Mouse (Mus musculus) adrenal gland (tissue): ENCODE measurements around the gene Iqsec1.

Experiments
- intact Hi-C: fragments of 180-260 bp; cut with DNase I; formaldehyde crosslinking; loops from one replicate; pipeline ENCODE4 v1.15.1; 2025

Iqsec1 gene

DNA sequence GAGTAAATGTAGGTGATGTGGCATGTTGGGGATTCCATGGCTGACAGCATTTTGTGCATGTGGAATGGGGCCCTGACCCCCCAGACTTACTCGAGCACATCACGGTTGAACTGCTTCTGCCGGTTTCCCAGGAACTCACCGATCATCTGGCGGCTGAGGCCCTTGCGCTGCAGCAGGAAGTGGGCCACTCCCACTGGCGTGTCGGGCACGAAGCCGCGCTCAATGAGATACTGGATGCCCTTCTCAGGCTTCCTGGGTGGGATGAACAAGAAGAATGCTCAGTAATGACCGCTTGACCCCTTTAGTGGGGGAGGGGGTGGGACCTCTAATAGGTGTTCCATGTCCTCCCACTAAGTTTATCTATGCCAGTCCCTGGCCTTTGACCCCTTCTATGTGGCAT, 308.1 kb downstream of the Iqsec1 start:
- intact Hi-C loops: no loop called here

DNA sequence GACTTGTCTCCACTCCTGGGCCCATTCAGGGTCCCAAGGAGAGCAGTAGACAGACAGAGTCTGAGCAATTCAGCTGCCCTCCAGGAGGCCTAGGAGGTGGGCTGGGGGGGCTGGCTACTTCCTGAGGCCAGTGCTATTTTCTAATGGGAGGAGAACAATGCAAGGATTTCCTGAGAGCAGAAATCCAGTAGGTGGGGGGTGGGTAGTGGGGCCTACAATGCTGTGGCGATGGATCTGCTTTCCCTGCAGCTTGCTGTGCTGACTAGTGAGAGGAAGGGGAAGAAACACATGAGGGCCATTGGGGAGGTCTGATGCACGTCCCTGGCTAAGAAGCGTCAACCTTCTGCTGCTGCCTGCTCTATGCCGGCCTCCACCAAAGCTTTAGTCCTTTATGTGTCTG, 309.7 kb downstream of the Iqsec1 start:
- intact Hi-C loops: no loop called here

DNA sequence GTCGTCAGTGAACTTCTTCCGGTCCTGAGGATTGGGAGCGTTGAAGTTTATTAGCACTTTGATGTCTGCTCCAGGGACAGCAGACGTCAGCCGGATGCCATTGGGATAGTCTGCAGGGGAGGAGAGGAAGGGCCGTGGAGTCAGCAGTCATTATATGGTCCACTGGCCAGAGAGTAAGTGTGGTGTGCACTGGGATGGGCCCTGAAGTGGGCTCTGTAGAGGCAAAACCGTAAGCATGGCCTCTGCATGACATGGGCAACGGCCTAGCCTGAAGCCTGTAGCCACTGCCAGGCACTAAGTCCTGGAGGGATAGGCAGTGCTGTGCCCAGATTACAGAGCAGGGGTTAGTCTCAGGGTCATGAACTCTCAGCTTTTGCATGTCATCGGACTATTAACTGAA, 319.8 kb downstream of the Iqsec1 start:
- intact Hi-C loops: no loop called here

DNA sequence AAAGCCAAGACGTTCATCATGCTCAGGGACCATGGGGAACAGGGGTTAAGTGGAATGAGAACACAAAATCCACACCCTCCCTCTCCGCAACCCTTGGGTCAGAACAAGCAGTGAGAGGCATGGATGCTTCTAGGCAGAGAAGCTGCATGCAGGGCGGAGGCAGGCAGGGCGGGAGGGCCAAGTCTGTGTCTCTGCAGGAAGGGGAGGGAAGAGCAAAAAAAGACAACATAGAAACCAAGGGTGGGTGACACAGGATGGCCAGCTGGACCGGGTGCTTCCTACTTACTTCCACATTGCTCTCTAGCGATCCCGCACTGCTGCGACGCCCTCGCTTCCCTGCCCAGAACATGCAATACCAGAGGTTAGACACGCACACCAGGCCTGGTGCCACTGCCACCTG, 324.7 kb downstream of the Iqsec1 start:
- intact Hi-C loops: no loop called here

DNA sequence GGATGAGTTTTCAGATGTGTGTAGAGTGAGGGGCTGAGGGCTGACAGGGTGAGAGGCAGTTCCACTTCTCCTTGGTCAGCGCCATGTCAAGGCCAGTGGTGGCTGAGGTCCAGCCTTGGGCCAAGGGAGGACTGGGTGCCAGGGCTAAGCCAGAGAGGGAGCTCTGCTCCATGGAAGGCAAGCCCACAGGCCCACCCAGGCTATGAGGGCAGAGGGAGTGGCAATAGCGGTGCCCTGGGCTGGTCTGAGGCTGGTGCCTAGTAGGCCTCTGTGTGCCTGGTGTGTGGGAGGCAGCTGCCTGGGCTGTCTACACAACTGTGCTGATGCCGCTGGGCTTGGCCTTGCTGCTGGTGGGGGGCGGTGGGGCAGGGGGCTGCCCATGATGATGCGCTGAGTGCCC, 326.3 kb downstream of the Iqsec1 start:
- intact Hi-C loops: no loop called here

DNA sequence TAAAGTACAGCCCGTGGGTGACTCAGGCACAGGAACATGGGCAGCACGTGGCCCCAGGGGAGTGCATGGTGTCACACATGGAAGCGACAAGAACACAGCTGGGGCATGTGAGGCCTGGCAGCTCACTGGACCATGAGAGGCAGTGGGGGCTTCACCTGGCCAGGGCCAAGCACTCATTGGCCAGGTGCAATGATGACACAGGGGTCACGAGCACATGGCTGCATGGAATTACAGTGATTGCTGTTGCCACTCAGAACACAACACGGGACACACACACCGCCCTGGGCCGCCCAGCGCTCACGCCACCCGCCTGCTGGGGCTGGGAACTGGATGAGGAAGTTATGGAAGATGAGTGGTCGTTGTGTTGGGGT, 327.5 kb downstream of the Iqsec1 start:
- intact Hi-C loops: no loop called here

DNA sequence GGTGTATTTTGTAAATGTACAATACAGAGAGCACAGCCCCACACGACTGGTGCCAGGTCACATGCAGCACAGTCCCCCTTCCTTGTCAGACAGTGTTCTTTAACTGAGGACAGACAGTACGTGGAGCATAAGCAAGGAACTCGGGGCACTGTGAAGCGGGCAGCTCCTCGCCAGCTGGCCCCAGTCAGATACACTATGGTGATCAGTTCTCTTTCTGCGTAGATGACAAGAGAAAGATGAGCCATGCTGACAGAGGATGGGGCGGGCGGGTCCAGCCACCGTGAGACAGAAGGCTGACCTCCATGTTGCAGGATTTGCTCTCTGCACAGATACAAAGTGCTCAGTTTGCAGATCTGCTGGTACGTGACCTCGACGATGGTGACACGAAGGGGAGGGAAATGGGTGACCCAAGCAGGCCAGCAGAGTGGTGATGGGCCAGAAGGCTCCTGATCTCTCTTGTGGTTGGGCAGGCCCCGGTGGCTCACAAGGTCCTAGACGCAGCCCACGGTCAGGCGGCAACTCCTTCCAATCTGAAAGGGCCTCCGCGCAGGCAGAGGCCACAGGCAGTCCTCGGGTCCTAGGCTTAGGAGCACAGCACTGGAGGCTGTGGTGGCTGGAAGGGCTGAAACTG, 328.0 kb downstream of the Iqsec1 start:
- intact Hi-C loops: no loop called here

DNA sequence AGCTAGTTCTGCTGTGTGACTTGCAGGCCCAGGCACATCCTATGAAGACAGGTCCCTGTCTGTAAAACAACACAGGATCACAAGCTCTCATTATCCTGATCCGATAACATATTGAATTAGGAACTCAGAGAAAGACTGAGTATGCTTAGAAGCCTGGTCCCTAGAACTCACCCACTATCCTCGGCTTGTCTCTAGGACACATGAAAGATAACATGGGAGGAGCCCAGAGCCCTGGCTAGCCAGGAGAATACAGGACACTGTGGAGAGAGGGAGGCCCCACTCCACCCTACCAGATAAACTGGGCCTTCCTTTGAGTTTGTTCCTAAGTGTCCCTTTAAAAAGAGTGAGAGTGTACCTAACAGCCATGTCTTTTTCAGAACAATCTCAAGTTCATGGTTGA, 328.6 kb downstream of the Iqsec1 start:
- intact Hi-C loops: loop anchor here (10.0 kb wide), 1 partner anchor 155 kb away; no protein-coding TSS in a partner anchor

DNA sequence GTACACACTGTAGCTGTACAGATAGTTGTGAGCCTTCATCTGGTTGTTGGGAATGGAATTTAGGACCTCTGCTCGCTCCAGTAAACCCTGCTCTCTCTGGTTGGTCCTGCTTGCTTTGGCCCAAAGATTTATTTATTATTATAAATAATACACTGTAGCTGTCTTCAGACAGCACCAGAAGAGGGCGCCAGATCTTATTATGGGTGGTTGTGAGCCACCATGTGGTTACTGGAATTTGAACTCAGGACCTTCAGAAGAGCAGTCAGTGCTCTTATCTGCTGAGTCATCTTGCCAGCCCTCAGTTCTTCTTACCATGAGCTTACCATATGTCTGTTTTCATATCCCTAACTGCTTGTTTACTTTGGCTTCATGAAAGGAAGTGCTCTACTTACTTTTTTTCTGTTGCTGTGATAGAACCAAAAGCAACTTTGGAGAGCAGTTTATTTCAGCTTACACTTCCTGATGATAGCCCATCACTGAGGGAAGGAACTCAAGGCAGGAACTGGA, 332.1 kb downstream of the Iqsec1 start:
- intact Hi-C loops: loop anchor here (10.0 kb wide), 1 partner anchor 158 kb away; no protein-coding TSS in a partner anchor

DNA sequence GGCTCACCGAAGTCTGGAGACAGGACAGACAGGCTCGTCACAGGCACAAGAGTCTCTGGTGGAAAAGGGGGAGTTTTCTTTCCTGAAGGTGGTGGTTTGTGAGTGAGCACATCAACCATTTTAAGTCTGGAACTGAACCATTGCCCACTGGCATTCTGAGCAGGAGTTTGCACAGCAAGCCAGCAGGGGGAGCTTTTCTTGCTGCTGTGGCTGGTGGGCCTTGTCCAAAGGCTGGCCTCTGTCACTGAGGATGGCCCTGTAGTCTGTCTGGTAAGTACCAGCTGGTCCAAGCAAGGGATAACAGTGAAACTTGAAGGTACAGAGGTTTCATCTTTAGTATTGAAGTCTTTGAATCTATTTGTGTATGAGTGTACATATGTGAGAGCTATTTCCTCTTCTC, 334.7 kb downstream of the Iqsec1 start:
- intact Hi-C loops: loop anchor here (2.0 to 10.0 kb wide), 3 partner anchors 46 to 161 kb away; no protein-coding TSS in a partner anchor

DNA sequence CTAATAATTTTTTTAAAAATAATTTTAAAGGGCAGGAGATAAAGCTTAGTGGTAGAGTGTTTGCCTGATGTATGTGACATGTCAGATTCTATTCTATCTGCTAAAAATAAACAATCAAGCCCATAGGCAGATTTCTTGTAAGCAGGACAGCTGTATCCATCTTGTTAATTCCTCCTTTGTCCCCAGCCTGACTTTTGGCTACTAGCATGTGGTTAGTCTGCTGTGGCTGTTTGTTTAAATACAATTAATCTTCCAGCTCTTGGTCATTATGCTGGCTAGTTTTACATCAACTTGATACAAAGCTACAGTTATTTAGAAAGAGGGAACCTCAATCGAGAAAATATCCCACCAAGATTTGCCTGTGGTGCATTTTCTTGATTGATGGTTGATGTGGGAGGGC, 337.9 kb downstream of the Iqsec1 start:
- intact Hi-C loops: loop anchor here (5.0 to 10.0 kb wide), 2 partner anchors 43 to 164 kb away; no protein-coding TSS in a partner anchor

DNA sequence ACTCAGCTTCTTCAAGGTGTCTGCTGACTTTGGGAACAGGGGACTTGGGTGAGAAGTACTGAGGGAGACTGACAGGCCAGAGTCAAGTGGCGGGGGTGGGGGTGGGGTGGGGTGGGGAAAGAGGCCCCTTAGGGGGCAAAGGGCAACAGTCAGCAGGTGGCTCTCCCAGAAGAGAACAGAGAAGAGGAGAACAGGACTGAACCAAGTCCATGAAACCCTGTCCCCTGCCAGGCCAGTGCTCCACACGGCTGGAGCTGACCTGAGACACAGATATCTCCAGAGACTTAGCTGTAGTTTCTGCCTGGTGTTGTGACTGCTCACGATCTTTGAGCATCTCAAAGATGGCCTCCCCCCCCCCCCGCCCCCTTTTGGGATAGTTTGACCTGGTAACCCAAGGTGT, 339.2 kb downstream of the Iqsec1 start:
- intact Hi-C loops: no loop called here

DNA sequence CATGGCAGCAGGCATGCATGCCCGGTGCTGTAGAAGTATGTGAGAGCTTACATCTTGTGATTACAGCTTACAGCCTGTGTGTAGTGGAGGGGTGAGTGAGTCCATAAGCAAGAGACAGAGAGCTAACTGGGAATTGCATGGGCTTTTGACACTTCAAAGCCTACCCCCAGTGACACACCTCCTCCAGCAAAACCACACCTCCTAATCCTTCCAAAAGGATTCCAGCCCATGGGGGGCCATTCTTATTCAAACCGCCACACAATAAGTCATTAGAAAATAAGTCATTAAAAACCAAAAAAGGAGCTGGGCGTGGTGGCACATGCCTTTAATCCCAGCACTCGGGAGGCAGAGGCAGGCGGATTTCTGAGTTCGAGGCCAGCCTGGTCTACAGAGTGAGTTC, 340.1 kb downstream of the Iqsec1 start:
- intact Hi-C loops: no loop called here

DNA sequence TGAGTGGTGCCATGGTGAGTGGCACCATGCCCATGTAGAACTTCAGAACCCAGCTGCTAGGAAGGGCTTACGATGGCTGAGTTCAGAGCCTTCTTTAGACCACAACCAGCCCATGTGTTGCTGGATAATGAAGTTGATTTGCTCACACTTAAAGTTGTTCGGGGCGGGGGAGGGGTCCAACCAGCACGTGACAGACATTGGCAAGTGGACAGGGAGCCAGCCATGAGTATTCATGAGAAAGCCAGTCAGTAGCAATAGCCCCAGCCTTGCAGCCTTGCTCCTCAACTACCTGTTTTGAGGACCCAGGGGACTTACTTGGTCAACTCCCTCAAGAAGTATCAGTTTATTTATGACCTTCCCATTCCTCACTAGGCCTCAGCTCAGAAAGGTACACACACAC, 343.5 kb downstream of the Iqsec1 start:
- intact Hi-C loops: no loop called here

DNA sequence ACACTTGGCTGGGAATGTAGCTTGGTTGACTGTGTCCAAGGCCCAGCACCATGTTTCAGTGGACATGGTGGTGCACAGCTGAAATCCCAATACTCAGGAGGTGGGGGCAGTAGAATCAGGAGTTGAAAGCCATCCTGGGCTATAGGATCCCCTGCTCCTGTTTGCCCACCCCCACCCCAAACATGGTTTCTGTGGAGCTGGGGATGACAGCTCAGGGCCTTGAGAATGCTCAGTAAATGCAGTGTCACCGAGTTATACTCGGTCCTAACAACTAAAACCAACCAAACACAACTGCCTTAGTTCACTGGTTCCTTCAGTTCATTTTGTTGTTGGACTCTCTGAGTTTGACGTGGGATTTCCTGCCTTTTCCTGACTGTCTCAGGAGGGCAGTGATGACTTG, 345.4 kb downstream of the Iqsec1 start:
- intact Hi-C loops: no loop called here

DNA sequence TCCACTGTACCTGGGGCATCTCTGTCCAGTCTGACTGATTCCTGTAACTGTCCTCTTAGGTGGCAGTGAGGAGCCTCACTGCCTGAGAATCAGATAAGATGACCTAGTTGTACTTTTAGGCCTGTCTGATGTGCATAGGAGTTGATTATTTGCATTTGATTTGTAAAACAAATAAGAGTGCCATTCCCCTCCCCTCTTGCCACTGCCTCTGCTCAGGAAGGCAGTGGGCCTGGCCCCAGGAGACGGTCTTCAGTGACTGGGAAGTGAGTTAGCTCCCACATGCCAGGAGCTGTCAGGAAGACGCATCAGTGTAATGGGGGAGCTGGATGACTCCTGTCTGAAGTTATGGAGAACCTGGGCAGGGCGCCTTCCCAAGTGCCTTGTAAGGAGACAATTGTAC, 352.9 kb downstream of the Iqsec1 start:
- intact Hi-C loops: no loop called here

DNA sequence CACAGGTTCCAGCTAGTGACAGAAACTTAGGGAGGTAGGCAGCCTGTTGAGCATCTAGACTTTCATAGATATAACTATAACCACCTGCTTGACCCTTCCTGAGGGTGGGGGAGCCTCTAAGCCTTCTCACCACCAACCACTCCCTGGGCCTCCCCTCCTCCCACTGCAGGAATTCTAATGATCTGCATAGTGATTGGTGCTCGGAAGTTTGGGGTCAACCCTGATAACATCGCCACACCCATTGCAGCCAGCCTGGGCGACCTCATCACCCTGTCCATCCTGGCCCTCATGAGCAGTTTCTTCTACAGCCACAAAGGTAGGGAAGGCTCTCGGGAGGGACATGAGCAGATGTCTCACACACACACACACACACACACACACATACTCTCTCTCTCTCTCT, 353.4 kb downstream of the Iqsec1 start:
- intact Hi-C loops: no loop called here

DNA sequence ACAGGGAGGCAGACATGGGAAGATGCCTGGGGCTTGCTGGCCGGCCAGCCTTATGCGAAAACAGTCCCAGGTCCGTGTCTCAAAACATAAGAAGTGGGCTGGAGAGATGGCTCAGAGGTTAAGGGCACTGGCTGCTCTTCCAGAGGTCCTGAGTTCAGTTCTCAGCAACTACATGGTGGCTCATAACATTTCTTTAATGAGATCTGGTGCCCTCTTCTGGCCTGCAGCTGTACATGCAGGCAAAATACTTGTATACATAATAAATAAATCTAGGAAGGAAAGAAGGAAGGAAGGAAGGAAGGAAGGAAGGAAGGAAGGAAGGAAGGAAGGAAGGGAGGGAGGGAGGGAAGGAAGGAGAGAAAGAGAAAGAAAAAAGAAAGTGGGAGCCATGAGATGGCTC, 356.0 kb downstream of the Iqsec1 start:
- intact Hi-C loops: loop anchor here (2.0 kb wide), 1 partner anchor 26 kb away; no protein-coding TSS in a partner anchor

DNA sequence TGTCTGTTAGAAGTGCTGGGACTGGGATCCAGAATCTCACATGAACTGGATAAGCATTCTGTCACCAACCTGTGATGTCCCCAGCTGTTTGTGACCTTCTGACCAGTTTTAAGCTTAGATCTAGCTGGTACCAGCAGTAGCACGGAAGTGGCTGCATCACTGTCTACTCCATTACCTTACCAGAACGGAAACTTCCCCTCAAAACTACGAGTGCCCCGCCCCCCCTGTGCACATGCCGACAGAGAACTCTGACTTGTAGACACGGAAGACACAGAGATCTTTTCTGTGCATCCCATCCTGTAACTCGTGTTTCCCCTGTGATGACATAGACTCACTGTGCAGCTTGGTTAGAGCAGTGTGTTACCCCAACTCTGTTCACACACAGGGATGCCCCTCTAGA, 358.1 kb downstream of the Iqsec1 start:
- intact Hi-C loops: no loop called here

DNA sequence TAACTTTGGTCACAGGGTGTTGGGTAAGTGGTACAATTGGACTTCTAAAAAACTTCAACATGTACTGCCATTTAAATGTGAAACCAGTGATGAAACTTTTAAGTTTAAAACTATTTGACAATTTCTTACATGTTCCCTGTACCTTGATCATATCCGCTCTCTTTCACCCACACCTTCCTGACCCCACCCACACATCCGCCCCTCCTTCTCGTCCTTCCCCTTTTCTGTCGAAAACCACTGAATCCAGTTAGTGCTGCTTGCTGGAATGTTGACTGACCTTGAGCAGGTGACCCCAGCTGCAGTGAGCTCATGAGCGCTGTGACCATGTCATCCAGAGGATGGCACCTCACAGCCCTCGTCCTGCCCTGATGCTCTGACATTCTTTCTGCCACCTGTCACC, 359.0 kb downstream of the Iqsec1 start:
- intact Hi-C loops: no loop called here

DNA sequence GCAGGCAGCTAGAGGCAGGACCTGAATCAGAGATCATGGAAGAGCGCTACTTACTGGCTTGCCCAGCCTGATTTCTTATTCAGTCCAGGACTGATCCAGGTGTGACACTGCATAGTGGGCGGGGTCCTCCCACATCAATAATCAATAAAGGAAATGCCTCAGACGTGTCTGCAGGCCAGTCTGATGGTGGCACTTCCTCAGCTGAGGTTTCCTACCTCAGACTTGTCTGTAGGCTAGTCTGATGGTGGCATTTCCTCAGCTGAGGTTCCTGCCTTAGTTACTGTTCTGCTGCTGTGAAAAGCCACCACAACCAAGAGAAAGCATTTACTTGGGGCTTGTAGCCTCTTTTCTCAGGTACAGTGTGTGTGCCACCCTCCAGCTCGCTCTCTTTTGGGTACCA, 360.9 kb downstream of the Iqsec1 start:
- intact Hi-C loops: no loop called here

DNA sequence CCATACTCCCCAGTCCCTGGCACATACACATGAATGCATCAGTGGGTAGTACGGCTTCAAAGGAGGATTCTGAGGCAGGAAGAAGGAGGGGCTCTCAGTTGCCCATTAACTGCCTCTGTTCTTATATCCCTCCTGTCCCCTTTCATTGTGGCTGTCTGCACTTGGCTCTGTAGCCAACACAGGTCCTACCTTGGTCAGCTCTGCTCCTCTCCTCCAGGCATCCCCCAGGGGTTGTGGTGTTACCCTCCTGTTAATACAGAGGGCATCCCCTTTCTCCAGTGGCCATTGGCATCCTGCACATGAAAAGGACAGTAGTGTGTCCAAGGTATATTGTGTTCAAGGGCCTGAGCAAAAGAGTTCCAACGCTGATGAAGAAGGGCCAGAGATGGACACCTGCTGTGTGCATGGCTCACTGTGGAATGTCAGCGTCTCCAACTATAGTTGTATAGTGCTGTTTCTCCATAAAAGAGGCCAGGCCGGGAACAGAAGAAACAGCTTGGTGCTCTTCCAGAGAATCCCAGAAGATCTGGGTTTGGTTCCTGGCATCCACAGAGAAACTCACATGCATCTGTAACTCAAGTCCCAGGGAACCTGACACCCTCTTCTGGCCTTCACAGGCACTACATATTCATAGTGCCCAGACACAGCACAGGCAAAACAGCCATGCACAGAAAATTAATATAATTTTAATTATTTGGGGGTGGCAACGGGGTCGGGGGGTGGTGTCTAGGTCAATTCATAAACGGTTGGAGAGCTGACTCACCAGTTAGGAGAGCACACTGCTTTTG, 363.1 kb downstream of the Iqsec1 start:
- intact Hi-C loops: loop anchor here (2.0 kb wide), 1 partner anchor 19 kb away; no protein-coding TSS in a partner anchor

DNA sequence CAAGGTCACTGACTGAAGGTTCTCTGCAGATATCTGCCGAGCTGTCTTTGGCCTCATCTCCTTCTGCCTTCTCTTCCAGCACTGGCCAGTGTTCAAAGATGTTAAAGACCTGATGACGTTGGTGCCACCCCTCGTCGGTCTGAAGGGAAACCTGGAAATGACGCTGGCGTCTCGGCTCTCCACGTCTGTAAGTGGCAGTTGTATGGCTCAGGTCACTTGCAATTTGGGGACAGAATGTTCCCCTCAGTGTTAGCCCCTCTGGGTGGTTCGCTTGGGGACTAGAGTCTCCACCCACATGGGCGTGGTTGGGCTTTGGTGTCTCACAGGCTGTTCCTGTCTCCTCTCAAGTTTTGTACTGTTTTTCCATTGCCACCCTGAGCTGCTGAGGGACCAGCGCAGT, 363.8 kb downstream of the Iqsec1 start:
- intact Hi-C loops: loop anchor here (2.0 kb wide), 1 partner anchor 18 kb away; no protein-coding TSS in a partner anchor
